Mouse (Mus musculus) midbrain, postnatal 0 days (tissue): Measurements from ENCODE around the gene Ace. TPM values are rescaled to one million over a fixed set of nuclear protein-coding genes. Genes with fewer than 3 reads are reported as not detected.

Source experiments
- ATAC-seq: fragments of 200-750 bp; cut with Nextera tagmentation; 2 replicates; pipeline ENCODE4 v1.8.0; 2017; ENCODE audit warnings: moderate number of reproducible peaks, mild to moderate bottlenecking, moderate TSS enrichment, moderate library complexity; ENCODE audit not compliant: low FRiP score
- DNase-seq: peaks from one replicate; pipeline ENCODE4 v3.0.0-alpha.2; 2015; ENCODE audit warnings: low spot score
- H3K27ac ChIP-seq: fragments of 300-500 bp; sonication (generic); 2 replicates; pipeline ENCODE4 v1.5.1; 2014; ENCODE audit warnings: low read depth, mild to moderate bottlenecking, low read length, mixed read lengths
- H3K27me3 ChIP-seq: fragments of 300-500 bp; sonication (generic); 2 replicates; pipeline ENCODE4 v1.6.1; 2014; ENCODE audit warnings: low read length, control low read depth, mixed read lengths; ENCODE audit not compliant: insufficient read depth
- H3K36me3 ChIP-seq: fragments of 300-500 bp; sonication (generic); 2 replicates; pipeline ENCODE4 v1.6.1; 2014; ENCODE audit warnings: low read length, control low read depth, mixed read lengths; ENCODE audit not compliant: insufficient read depth
- H3K4me1 ChIP-seq: fragments of 300-500 bp; sonication (generic); 2 replicates; pipeline ENCODE4 v1.6.1; 2014; ENCODE audit warnings: mild to moderate bottlenecking, control low read depth, antibody characterized with exemption, low read length, mixed read lengths; ENCODE audit not compliant: insufficient read depth
- H3K4me2 ChIP-seq: fragments of 300-500 bp; sonication (generic); 2 replicates; pipeline ENCODE4 v1.6.1; 2014; ENCODE audit warnings: low read depth, mild to moderate bottlenecking, low read length, mixed read lengths; ENCODE audit not compliant: poor library complexity, severe bottlenecking
- H3K4me3 ChIP-seq: fragments of 300-500 bp; sonication (generic); 2 replicates; pipeline ENCODE4 v1.5.1; 2014; ENCODE audit warnings: low read depth, mild to moderate bottlenecking, low read length, moderate library complexity
- H3K9ac ChIP-seq: fragments of 300-500 bp; sonication (generic); replicated peaks from 2 replicates; pipeline ENCODE4 v1.6.1; 2014; ENCODE audit warnings: mild to moderate bottlenecking, low read length, moderate library complexity, mixed read lengths; ENCODE audit not compliant: poor library complexity, severe bottlenecking
- H3K9me3 ChIP-seq: fragments of 300-500 bp; sonication (generic); 2 replicates; pipeline ENCODE4 v1.6.1; 2016; ENCODE audit warnings: low read length, control low read depth
- CTCF ChIP-seq: IDR thresholded peaks from 2 replicates; pipeline ENCODE4 v1.5.1; 2016; ENCODE audit warnings: antibody characterized with exemption, mild to moderate bottlenecking
- WGBS: fragments of 180-500 bp; shearing (Covaris S2); extraction: QIAGEN DNeasy Blood & Tissue Kit; methylation state at CpG from one replicate; pipeline ENCODE4 v1.1.7; 2014; 5-methylcytosine and 5-hydroxymethylcytosine counted together
- polyA plus RNA-seq: library from polyadenylated mRNA; unstranded; fragments of >200 nt; fragmentation: Nextera tagmentation; extraction: Ambion mirVana; gene quantifications from 2 replicates; pipeline ENCODE4 v1.2.1, GENCODE M21; 2015
- total RNA-seq: library from RNA; depleted of rRNA; stranded (reverse); fragments of >200 nt; gene quantifications from 2 replicates; pipeline ENCODE4 v1.2.3, GENCODE M21; 2014; rRNA removed

Gene Ace
- total RNA-seq (25.1 and 27.0 TPM in 2 replicates), polyA plus RNA-seq (10.0 and 10.1 TPM in 2 replicates)

GRCm38 (mm10) chr11:105967741-105968574 lies at the start of gene Ace:
Gene Ace (plus strand): TSS chr11:105967945.
- no peak for TF ChIP-seq CTCF
- H3K36me3 ChIP-seq: no peaks in the 10 kb centered on the region
- ATAC-seq: peak; percentile 78
- peak within 1 kb of the TSS; percentile 72 for H3K9ac ChIP-seq
- H3K4me1 ChIP-seq: peaks cover 10% of the 10 kb centered on the region; the same call in 1 of the 2 replicates
- no peaks in the 10 kb centered on the region; the same call in 1 of the 2 replicates for H3K27me3 ChIP-seq
- under 1% methylated on average over 73 of the region's 76 CpGs for WGBS
- no peak within 1 kb of the TSS; the same call in 1 of the 2 replicates for H3K27ac ChIP-seq
- no peaks in the 10 kb centered on the region for H3K9me3 ChIP-seq
- peak within 1 kb of the TSS; percentile 96 for H3K4me2 ChIP-seq
- peak within 1 kb of the TSS; percentile 62 for H3K4me3 ChIP-seq
- DNase-seq: peak; percentile 51

- no peaks in the 10 kb centered on the region for H3K27me3 ChIP-seq
- 68% methylated on average over 3 of the region's 3 CpGs for WGBS
- no peak overlapping the region for H3K27ac ChIP-seq
- H3K4me2 ChIP-seq: no peak overlapping the region
- H3K9ac ChIP-seq: no peak overlapping the region
- DNase-seq (no peak), ATAC-seq (no peak)
- TF ChIP-seq CTCF: no peak
- H3K4me1 ChIP-seq: no peaks in the 10 kb centered on the region
- no peaks in the 10 kb centered on the region for H3K9me3 ChIP-seq
- peaks cover 59% of the 10 kb centered on the region for H3K36me3 ChIP-seq
- H3K4me3 ChIP-seq: no peak overlapping the region
Measured at GRCm38 (mm10) chr11:105920098-105920785, 47.5 kb upstream of the Ace start.

DNA sequence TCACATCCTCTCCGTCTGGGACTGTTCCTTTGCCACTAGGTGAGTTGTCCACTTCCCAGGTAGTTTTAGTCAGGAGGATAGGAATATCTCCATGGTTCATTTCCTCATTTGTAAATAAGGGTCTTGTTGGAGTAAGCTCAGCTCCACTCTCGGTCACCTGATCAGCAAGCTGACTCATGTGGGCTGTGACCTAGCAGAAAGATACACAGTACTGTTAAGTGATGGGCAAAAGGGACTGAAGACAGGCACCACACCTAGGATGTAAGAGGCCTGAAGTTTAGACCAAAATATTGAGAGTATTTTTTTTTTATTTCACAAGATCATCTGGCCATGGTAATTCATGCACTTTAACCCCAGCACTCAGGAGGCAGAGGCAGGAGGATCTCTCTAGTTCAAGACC lies 46.9 kb upstream of the Ace start:
- Histone ChIP-seq H3K27me3 (no peaks in the 10 kb centered on the region), H3K4me1 (no peaks in the 10 kb centered on the region), H3K9me3 (no peaks in the 10 kb centered on the region), H3K9ac (no peak overlapping the region), H3K27ac (no peak overlapping the region), H3K4me3 (no peak overlapping the region), H3K36me3 (peaks cover 61% of the 10 kb centered on the region), H3K4me2 (no peak overlapping the region)
- WGBS: 86% methylated on average over 2 of the region's 2 CpGs
- TF ChIP-seq CTCF: no peak
- DNase-seq (no peak), ATAC-seq (no peak)

DNA sequence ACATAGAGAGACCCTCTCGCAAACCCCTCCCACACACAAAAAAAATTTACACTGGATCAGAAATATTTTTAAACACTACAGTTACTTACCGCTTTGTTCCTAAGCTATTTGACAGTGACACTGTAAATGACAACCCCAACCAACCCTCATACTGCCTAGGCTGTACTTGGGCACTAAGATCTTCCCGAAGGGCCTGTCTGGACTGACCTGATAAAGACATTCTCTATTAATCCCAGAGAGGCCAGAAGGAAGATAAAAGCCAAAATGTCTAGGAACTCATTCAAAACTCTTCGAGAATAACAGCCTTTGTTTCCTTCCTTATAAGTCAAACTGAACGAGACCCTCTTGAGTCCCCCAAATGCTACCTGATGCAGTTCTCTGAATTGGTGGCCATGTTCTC lies 46.5 kb upstream of the Ace start:
- Histone ChIP-seq H3K9me3 (no peaks in the 10 kb centered on the region), H3K4me3 (no peak overlapping the region), H3K9ac (no peak overlapping the region), H3K36me3 (peaks cover 59% of the 10 kb centered on the region), H3K27ac (no peak overlapping the region), H3K4me1 (no peaks in the 10 kb centered on the region), H3K4me2 (no peak overlapping the region), H3K27me3 (no peaks in the 10 kb centered on the region)
- ATAC-seq (no peak), DNase-seq (no peak)
- TF ChIP-seq CTCF: no peak
- WGBS: 86% methylated on average over 5 of the region's 5 CpGs

DNA sequence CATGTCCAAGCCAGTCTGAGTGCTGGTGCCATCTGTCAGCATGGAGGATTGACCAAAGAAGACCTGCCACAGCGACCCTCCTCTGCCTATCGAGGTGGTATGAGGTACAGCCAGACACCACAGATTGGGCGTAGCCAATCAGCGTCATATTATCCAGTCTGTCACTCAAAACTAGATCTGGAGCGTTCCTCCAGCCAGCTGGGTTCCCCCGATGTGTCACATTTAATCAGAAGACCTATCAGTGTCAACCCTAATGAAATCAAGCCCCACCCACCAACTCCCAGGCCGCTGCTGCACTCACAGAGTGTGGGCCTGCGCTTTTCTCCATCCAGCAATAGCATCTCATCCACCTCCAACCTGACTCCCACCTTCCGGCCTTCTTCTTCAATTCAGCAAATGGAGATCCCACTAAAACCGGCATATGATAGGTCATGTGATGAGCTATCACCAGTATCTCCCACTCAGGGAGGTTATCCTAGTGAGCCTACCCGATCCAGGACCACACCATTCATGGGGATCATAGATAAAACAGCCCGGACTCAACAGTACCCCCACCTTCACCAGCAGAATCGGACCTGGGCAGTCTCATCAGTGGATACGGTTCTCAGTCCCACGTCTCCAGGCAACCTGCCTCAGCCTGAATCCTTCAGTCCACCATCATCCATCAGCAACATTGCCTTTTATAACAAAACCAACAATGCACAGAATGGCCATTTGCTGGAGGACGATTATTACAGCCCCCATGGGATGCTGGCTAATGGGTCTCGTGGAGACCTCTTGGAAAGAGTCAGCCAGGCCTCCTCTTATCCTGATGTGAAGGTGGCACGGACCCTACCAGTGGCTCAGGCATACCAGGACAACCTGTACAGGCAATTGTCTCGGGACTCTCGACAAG lies 44.7 kb upstream of the Ace start:
- Histone ChIP-seq H3K27me3 (no peaks in the 10 kb centered on the region), H3K9ac (no peak overlapping the region), H3K4me2 (no peak overlapping the region), H3K9me3 (no peaks in the 10 kb centered on the region), H3K4me3 (no peak overlapping the region), H3K4me1 (no peaks in the 10 kb centered on the region), H3K36me3 (peaks cover 50% of the 10 kb centered on the region), H3K27ac (no peak overlapping the region)
- WGBS: 85% methylated on average over 20 of the region's 20 CpGs
- TF ChIP-seq CTCF: no peak
- ATAC-seq (no peak), DNase-seq (no peak)
